Mouse (Mus musculus) thymus, adult 2 months (tissue): ENCODE results near the gene Gm12216. TPM values are rescaled to one million over a fixed set of nuclear protein-coding genes. Genes with fewer than 3 reads are reported as not detected.

Source experiments
- DNase-seq: peaks from one replicate; pipeline ENCODE4 v3.0.0; 2021
- H3K27ac ChIP-seq: fragments of 200-500 bp; 2 replicates; pipeline ENCODE4 v1.5.1; 2012; ENCODE audit warnings: low read length, control low read depth; ENCODE audit not compliant: control insufficient read depth, insufficient read depth
- H3K27me3 ChIP-seq: fragments of 200-500 bp; 2 replicates; pipeline ENCODE4 v1.6.1; 2012; ENCODE audit warnings: mild to moderate bottlenecking, low read length, moderate library complexity, mixed read lengths; ENCODE audit not compliant: control insufficient read depth, insufficient read depth
- H3K36me3 ChIP-seq: fragments of 200-500 bp; 2 replicates; pipeline ENCODE4 v1.6.1; 2012; ENCODE audit warnings: mild to moderate bottlenecking, low read length, moderate library complexity; ENCODE audit not compliant: control insufficient read depth, insufficient read depth
- H3K4me1 ChIP-seq: fragments of 200-500 bp; replicated peaks from 2 replicates; pipeline ENCODE4 v1.6.1; 2012; ENCODE audit warnings: low read length; ENCODE audit not compliant: control insufficient read depth, insufficient read depth
- H3K4me3 ChIP-seq: fragments of 200-500 bp; 2 replicates; pipeline ENCODE4 v1.5.1; 2012; ENCODE audit warnings: mild to moderate bottlenecking, low read length, control low read depth, moderate library complexity; ENCODE audit not compliant: control insufficient read depth, insufficient read depth
- CTCF ChIP-seq: fragments of 200-500 bp; IDR thresholded peaks from 2 replicates; pipeline ENCODE4 v1.5.1; 2012; ENCODE audit warnings: mild to moderate bottlenecking, control low read depth, low read length, moderate library complexity, borderline replicate concordance; ENCODE audit not compliant: control insufficient read depth, poor library complexity, insufficient read depth; ENCODE audit errors: extremely low read depth
- POLR2A ChIP-seq: fragments of 200-500 bp; IDR thresholded peaks from 2 replicates; pipeline ENCODE4 v1.6.1; 2012; ENCODE audit warnings: mild to moderate bottlenecking, low read length, control low read depth, moderate library complexity; ENCODE audit not compliant: control insufficient read depth, poor library complexity, insufficient read depth; ENCODE audit errors: extremely low read depth
- WGBS: fragments of 180-500 bp; shearing (Covaris S2); methylation state at CpG from one replicate; pipeline ENCODE4 v1.1.7; 2018; 5-methylcytosine and 5-hydroxymethylcytosine counted together
- polyA plus RNA-seq: library from polyadenylated mRNA; depleted of rRNA; stranded (reverse); fragments of >200 nt; gene quantifications from 2 replicates; pipeline ENCODE4 v1.2.3, GENCODE M21; 2012

Gm12216 gene
- polyA plus RNA-seq, 1 experiment = 11.1 TPM

DNA sequence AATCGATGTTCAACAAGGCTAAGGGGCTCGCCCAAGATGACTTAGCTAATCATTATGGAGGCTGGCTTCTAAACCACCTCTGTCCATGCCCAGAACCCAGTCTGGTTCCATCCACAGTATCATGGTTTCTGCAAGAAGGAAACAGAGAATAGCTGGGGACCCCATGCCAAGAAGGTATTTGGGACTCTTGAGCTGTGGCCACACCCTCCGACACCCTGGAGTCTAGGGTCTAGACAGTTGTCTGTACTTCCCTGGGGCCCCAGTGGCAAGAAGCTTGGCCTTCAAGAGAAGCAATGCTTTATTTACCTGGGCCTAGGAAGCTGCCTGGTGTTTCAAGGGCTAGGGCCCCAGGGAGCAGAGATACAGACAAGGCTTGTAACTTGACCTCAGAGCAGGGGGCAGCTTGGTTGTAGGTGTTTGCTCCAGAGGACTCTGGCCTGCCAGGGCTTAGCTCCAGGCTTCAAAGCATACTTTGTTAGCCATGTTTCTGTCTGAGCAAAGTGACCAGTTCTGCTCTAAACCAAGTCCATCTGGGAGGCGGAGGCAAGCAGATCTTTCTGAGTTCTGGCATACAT, 77.8 kb downstream of the Gm12216 start:
- 97% methylated on average over 4 of the region's 4 CpGs for WGBS
- Histone ChIP-seq H3K27ac (no peak overlapping the region), H3K4me3 (no peak overlapping the region), H3K4me1 (peaks cover 19% of the 10 kb centered on the region), H3K36me3 (peaks cover 30% of the 10 kb centered on the region), H3K27me3 (no peaks in the 10 kb centered on the region)
- TF ChIP-seq POLR2A (no peak), CTCF (no peak)
- no peak for DNase-seq

DNA sequence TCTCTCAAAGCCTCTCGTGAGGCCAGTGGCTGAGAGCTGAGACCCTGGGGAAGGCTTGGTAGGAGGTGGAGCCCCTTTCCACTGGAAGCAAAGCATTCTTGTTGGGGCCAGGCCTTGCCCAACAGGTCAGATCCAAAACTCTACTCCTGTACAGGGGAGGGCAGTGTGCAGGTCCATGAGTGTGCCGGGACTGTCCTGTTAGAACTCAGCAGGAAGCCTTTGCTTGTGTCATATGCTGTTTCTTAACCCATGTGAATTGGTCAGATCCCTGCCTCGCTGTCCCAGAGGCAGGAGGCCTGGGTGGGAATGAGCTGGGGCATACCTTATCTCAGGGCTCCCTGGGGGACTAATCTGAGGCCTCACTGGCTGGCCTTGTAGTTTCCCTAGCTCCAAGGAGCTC, 78.8 kb downstream of the Gm12216 start:
- Histone ChIP-seq H3K27me3 (no peaks in the 10 kb centered on the region), H3K27ac (no peak overlapping the region), H3K36me3 (peaks cover 40% of the 10 kb centered on the region), H3K4me3 (no peak overlapping the region), H3K4me1 (peaks cover 9% of the 10 kb centered on the region; the same call in 1 of the 2 replicates)
- 89% methylated on average over 3 of the region's 3 CpGs for WGBS
- no peak for TF ChIP-seq POLR2A
- no peak for TF ChIP-seq CTCF
- DNase-seq = no peak

DNA sequence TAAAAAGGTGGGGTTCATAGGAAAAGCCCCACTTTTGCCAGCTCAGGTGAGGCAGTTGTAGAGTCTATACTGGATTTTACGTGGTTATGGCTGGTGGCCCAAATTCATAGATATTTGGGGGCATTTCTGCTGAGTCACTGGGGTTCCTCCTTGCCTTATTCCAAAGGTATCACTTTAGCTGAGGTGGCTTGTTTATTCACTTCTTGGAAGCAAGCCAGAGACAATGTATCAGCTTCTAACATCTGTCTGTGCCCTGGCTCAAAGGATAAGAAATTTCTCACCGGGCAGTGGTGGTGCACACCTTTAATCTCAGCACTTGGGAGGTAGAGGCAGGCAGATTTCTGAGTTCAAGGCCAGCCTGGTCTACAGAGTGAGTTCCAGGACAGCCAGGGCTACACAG, 79.2 kb downstream of the Gm12216 start:
- DNase-seq = no peak
- Histone ChIP-seq H3K36me3 (peaks cover 45% of the 10 kb centered on the region), H3K4me1 (peaks cover 9% of the 10 kb centered on the region; the same call in 1 of the 2 replicates), H3K4me3 (no peak overlapping the region), H3K27me3 (no peaks in the 10 kb centered on the region), H3K27ac (no peak overlapping the region)
- WGBS = 38% methylated on average over 2 of the region's 2 CpGs
- no peak for TF ChIP-seq POLR2A
- no peak for TF ChIP-seq CTCF

DNA sequence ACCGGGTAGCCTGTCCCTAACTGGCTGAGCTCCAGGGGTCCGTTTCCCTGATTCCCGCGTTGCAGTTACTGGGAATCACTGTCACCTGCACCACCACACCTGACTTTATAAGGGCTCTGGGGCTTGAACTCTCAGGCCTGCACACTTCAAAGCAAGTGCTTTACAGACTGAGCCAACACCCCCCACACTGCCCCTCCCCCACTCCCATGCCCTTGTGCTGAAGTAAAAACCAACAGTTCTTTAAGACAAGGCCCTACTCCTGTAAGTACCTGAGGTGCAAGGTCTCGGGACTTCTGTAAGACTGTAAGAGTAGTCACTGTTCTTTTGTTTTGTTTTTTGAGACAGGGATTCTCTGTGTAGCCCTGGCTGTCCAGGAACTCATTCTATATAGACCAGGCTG, 80.6 kb downstream of the Gm12216 start:
- Histone ChIP-seq H3K4me1 (peaks cover 12% of the 10 kb centered on the region; the same call in 1 of the 2 replicates), H3K27me3 (no peaks in the 10 kb centered on the region), H3K4me3 (no peak overlapping the region), H3K36me3 (peaks cover 58% of the 10 kb centered on the region), H3K27ac (no peak overlapping the region)
- DNase-seq = no peak
- TF ChIP-seq POLR2A (no peak), CTCF (no peak)
- 80% methylated on average over 5 of the region's 5 CpGs for WGBS

DNA sequence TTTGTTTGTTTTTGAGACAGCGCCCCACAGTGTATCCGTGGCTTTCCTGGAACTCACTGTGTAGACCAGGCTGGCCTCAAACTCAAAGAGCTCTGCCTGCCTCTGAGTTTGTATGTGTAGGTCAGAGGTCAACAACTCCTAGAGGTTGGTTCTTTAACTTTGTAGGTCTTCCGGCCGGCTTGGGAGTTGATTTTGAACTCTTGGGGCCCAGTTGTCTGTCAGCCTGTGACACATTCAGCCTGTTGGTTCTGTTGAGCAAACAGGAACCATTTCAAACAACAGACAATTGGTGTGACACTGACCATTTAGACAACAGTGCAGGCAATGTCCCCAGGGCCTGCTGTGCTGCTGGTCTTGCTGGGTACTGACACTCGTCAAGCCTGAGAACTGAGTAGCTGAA, 81.3 kb downstream of the Gm12216 start:
- H3K4me1 ChIP-seq = peaks cover 14% of the 10 kb centered on the region
- no peak overlapping the region for H3K27ac ChIP-seq
- TF ChIP-seq POLR2A = no peak
- TF ChIP-seq CTCF = no peak
- H3K4me3 ChIP-seq = no peak overlapping the region
- DNase-seq = no peak
- WGBS = 95% methylated on average over 5 of the region's 5 CpGs
- H3K27me3 ChIP-seq = no peaks in the 10 kb centered on the region
- peaks cover 64% of the 10 kb centered on the region for H3K36me3 ChIP-seq

DNA sequence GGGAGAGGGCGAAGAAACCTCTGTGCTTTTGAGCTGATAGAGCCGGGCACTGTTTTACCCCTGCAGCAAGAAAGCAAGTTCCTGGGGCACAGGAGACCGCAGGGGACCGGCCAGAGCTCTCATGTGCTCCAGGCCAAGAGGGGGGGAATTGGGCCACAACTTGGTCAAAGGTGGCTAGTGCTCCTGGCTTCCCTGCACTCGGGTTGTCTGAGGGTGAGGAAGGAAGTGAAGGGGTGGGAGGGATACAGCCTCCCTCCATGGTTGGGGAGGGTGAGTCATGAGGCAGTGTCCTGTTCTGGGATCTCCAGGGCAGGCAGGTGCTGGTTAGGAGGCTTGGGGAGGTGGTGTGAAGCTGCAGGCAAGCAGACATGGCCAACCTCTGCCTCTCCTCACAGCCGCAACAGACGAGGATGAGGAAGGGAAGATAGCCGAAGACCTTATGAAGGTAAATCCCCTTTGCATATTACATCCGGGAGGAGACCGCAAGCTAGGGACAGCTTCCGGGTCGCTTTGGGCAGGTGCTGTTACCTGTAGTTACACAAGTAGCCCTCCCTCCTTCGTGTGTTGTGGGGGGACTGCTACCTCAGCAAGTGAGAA, 84.3 kb downstream of the Gm12216 start:
- no peaks in the 10 kb centered on the region for H3K27me3 ChIP-seq
- peaks cover 67% of the 10 kb centered on the region for H3K36me3 ChIP-seq
- no peak for DNase-seq
- H3K4me3 ChIP-seq = no peak overlapping the region
- H3K4me1 ChIP-seq = peaks cover 28% of the 10 kb centered on the region
- TF ChIP-seq POLR2A = no peak
- no peak for TF ChIP-seq CTCF
- WGBS = 86% methylated on average over 13 of the region's 13 CpGs
- H3K27ac ChIP-seq = no peak overlapping the region
